Mouse (Mus musculus) heart, embryonic 14.5 days (tissue): ENCODE results near the gene Lsm12. TPM values are rescaled to one million over a fixed set of nuclear protein-coding genes. Genes with fewer than 3 reads are reported as not detected.
A peak's percentile ranks its signal among the peaks of the same experiment; 100 is the strongest.

Experiments
- ATAC-seq: fragments of 200-750 bp; cut with Nextera tagmentation; 2 replicates; pipeline ENCODE4 v1.8.0; 2017; ENCODE audit warnings: low read depth, moderate TSS enrichment; ENCODE audit not compliant: insufficient number of reproducible peaks, insufficient read depth, low FRiP score
- H3K27ac ChIP-seq, 2 experiments: fragments of 200-500 bp in 1 of 2; fragments of 300-500 bp in 1 of 2; sonication (generic) in 1 of 2; replicated peaks in 1 of 2; 2 replicates each; pipeline ENCODE4 v1.5.1; 2012 to 2014; ENCODE audit warnings: low read depth in 2 of 2, low read length in 2 of 2, control low read depth in 1 of 2, mild to moderate bottlenecking in 1 of 2, mixed read lengths in 1 of 2; ENCODE audit not compliant: control insufficient read depth in 1 of 2, insufficient read depth in 1 of 2
- H3K27me3 ChIP-seq: fragments of 300-500 bp; sonication (generic); 2 replicates; pipeline ENCODE4 v1.6.1; 2014; ENCODE audit warnings: mild to moderate bottlenecking, low read length, control low read depth; ENCODE audit not compliant: control insufficient read depth, insufficient read depth
- H3K36me3 ChIP-seq: fragments of 300-500 bp; sonication (generic); 2 replicates; pipeline ENCODE4 v1.6.1; 2014; ENCODE audit warnings: mild to moderate bottlenecking, control low read depth, low read length, mixed read lengths; ENCODE audit not compliant: control insufficient read depth, insufficient read depth
- H3K4me1 ChIP-seq, 2 experiments: fragments of 200-500 bp in 1 of 2; fragments of 300-500 bp in 1 of 2; sonication (generic) in 1 of 2; 2 replicates each; pipeline ENCODE4 v1.6.1; 2012 to 2014; ENCODE audit warnings: low read length in 2 of 2, control low read depth in 1 of 2, mixed read lengths in 1 of 2; ENCODE audit not compliant: control insufficient read depth in 2 of 2, insufficient read depth in 2 of 2
- H3K4me2 ChIP-seq: fragments of 300-500 bp; sonication (generic); 2 replicates; pipeline ENCODE4 v1.6.1; 2014; ENCODE audit warnings: mild to moderate bottlenecking, low read length
- H3K4me3 ChIP-seq, 2 experiments: fragments of 200-500 bp in 1 of 2; fragments of 300-500 bp in 1 of 2; sonication (generic) in 1 of 2; 2 replicates each; pipeline ENCODE4 v1.5.1; 2012 to 2014; ENCODE audit warnings: low read length in 2 of 2, mild to moderate bottlenecking in 2 of 2, control low read depth in 1 of 2, low read depth in 1 of 2, moderate library complexity in 1 of 2; ENCODE audit not compliant: control insufficient read depth in 1 of 2, insufficient read depth in 1 of 2
- H3K9ac ChIP-seq: fragments of 300-500 bp; sonication (generic); 2 replicates; pipeline ENCODE4 v1.6.1; 2014; ENCODE audit warnings: mild to moderate bottlenecking, low read length
- H3K9me3 ChIP-seq: fragments of 300-500 bp; sonication (generic); 2 replicates; pipeline ENCODE4 v1.6.1; 2016; ENCODE audit warnings: low read length, control low read depth; ENCODE audit not compliant: control insufficient read depth
- WGBS: fragments of 180-500 bp; shearing (Covaris S2); extraction: QIAGEN DNeasy Blood & Tissue Kit; methylation state at CpG from one replicate; pipeline ENCODE4 v1.1.7; 2014; 5-methylcytosine and 5-hydroxymethylcytosine counted together
- microRNA-seq: library from miRNA; unstranded; fragments of <30 nt; microRNA quantifications from one replicate; pipeline ENCODE4, GENCODE M21; 2016
- polyA plus RNA-seq: library from polyadenylated mRNA; unstranded; fragments of >200 nt; fragmentation: Nextera tagmentation; extraction: Ambion mirVana; gene quantifications from 2 replicates; pipeline ENCODE4 v1.2.1, GENCODE M21; 2014

Lsm12 gene
- polyA plus RNA-seq, 1 experiment from 2014 or later = 60.3 TPM

- Histone ChIP-seq H3K9ac (0 out of 2 replicates have a peak overlapping the region, but pooled peaks have one; percentile 53), H3K36me3 (no peaks in the 10 kb centered on the region), H3K4me3 (peak overlapping the region; percentile 18 to 24), H3K4me2 (peak overlapping the region; percentile 60), H3K27ac (no peak overlapping the region), H3K4me1 (peaks cover 0 to 3% of the 10 kb centered on the region in 2 experiments; a peak in 1 of 4 replicates), H3K9me3 (no peaks in the 10 kb centered on the region), H3K27me3 (peaks cover 10% of the 10 kb centered on the region)
- WGBS = 1% methylated on average over 18 of the region's 18 CpGs
- no peak for ATAC-seq
These were observed 46.7 kb downstream of the Lsm12 start for GRCm38 (mm10) chr11:102138447-102138740.

GRCm38 (mm10) chr11:102137625-102138446, 47.3 kb downstream of the Lsm12 start:
- 42% methylated on average over 13 of the region's 13 CpGs for WGBS
- ATAC-seq = no peak
- H3K4me2 ChIP-seq = peak overlapping the region; percentile 60
- H3K27ac ChIP-seq = no peak overlapping the region
- peak overlapping the region; percentile 18 to 24 for H3K4me3 ChIP-seq
- peaks cover 0 to 3% of the 10 kb centered on the region in 2 experiments; a peak in 1 of 4 replicates for H3K4me1 ChIP-seq
- no peaks in the 10 kb centered on the region for H3K36me3 ChIP-seq
- 0 out of 2 replicates have a peak overlapping the region, but pooled peaks have one; percentile 53 for H3K9ac ChIP-seq
- H3K27me3 ChIP-seq = peaks cover 8% of the 10 kb centered on the region; the same call in 1 of the 2 replicates
- H3K9me3 ChIP-seq = no peaks in the 10 kb centered on the region

GRCm38 (mm10) chr11:102134516-102134915, 50.6 kb downstream of the Lsm12 start:
- no peak overlapping the region for H3K4me3 ChIP-seq
- no peaks in the 10 kb centered on the region for H3K9me3 ChIP-seq
- H3K27me3 ChIP-seq = peaks cover 8% of the 10 kb centered on the region; the same call in 1 of the 2 replicates
- no peak for ATAC-seq
- peaks cover 0 to 3% of the 10 kb centered on the region in 2 experiments; a peak in 1 of 4 replicates for H3K4me1 ChIP-seq
- no peak overlapping the region for H3K27ac ChIP-seq
- no peaks in the 10 kb centered on the region for H3K36me3 ChIP-seq
- no peak overlapping the region for H3K4me2 ChIP-seq
- no peak overlapping the region for H3K9ac ChIP-seq
- 20% methylated on average over 4 of the region's 4 CpGs for WGBS

GRCm38 (mm10) chr11:102117386-102117785, 67.7 kb downstream of the Lsm12 start:
- WGBS = 72% methylated on average over 6 of the region's 6 CpGs
- Histone ChIP-seq H3K9me3 (no peaks in the 10 kb centered on the region), H3K27me3 (0 out of 2 replicates have a peak, but pooled peaks cover 4% of the 10 kb centered on the region), H3K4me3 (no peak overlapping the region), H3K27ac (no peak overlapping the region), H3K4me2 (no peak overlapping the region), H3K9ac (no peak overlapping the region), H3K36me3 (no peaks in the 10 kb centered on the region), H3K4me1 (no peaks in the 10 kb centered on the region)
- ATAC-seq = no peak

GRCm38 (mm10) chr11:102116241-102116640, 68.9 kb downstream of the Lsm12 start:
- H3K4me2 ChIP-seq = no peak overlapping the region
- no peak overlapping the region for H3K27ac ChIP-seq
- WGBS = 44% methylated on average over 8 of the region's 8 CpGs
- ATAC-seq = no peak
- no peak overlapping the region for H3K4me3 ChIP-seq
- H3K4me1 ChIP-seq = no peaks in the 10 kb centered on the region
- no peak overlapping the region for H3K9ac ChIP-seq
- H3K9me3 ChIP-seq = no peaks in the 10 kb centered on the region
- 0 out of 2 replicates have a peak, but pooled peaks cover 4% of the 10 kb centered on the region for H3K27me3 ChIP-seq
- no peaks in the 10 kb centered on the region for H3K36me3 ChIP-seq

Small RNA genes lying within 50 kb of the gene (microRNA-seq; reads per million reads assigned to microRNA genes)
- gene Mir8101 = 0.84 reads per million

Other genes with a start within 250 kb of the Lsm12 start
- gene Sost, start 218.3 kb downstream of the Lsm12 start, polyA plus RNA-seq = 0.12 and 0.55 TPM in 2 replicates
- not detected in 2 replicates for gene Cfap97d1, start 201.0 kb downstream of the Lsm12 start, polyA plus RNA-seq
- gene Dusp3, start 198.3 kb downstream of the Lsm12 start, polyA plus RNA-seq = 56.4 and 58.9 TPM in 2 replicates
- gene Mpp3, start 156.8 kb downstream of the Lsm12 start, polyA plus RNA-seq = 2.9 and 3.3 TPM in 2 replicates
- 4.2 and 4.8 TPM in 2 replicates for gene Cd300lg, start 143.8 kb downstream of the Lsm12 start, polyA plus RNA-seq
- 6.0 and 6.8 TPM in 2 replicates for gene Mpp2, start 96.8 kb downstream of the Lsm12 start, polyA plus RNA-seq
- not detected in 2 replicates for gene Ppy, start 84.0 kb downstream of the Lsm12 start, polyA plus RNA-seq
- not detected in 2 replicates for gene Pyy, start 77.5 kb downstream of the Lsm12 start, polyA plus RNA-seq
- not detected in 2 replicates for gene Nags, start 39.8 kb downstream of the Lsm12 start, polyA plus RNA-seq
- gene Tmem101, start 28.9 kb downstream of the Lsm12 start, polyA plus RNA-seq = 28.2 and 34.1 TPM in 2 replicates
- 24.8 and 27.8 TPM in 2 replicates for gene G6pc3, start 4.3 kb upstream of the Lsm12 start, polyA plus RNA-seq
- gene Hdac5, start 44.9 kb upstream of the Lsm12 start, polyA plus RNA-seq = 52.1 and 54.5 TPM in 2 replicates
- gene BC030867, start 63.6 kb upstream of the Lsm12 start, polyA plus RNA-seq = 8.7 and 10.3 TPM in 2 replicates
- 0.09 and 0.11 TPM in 2 replicates for gene Asb16, start 83.4 kb upstream of the Lsm12 start, polyA plus RNA-seq
- gene Tmub2, start 99.6 kb upstream of the Lsm12 start, polyA plus RNA-seq = 39.1 and 46.5 TPM in 2 replicates
- gene Atxn7l3, start 111.3 kb upstream of the Lsm12 start, polyA plus RNA-seq = 7.0 and 10.6 TPM in 2 replicates
- gene Ubtf, start 134.4 kb upstream of the Lsm12 start, polyA plus RNA-seq = 50.2 and 53.6 TPM in 2 replicates
- 5.6 and 11.8 TPM in 2 replicates for gene Slc4a1, start 180.9 kb upstream of the Lsm12 start, polyA plus RNA-seq
- gene Rundc3a, start 208.1 kb upstream of the Lsm12 start, polyA plus RNA-seq = 0.81 and 1.2 TPM in 2 replicates
- 266 and 295 TPM in 2 replicates for gene Slc25a39, start 222.7 kb upstream of the Lsm12 start, polyA plus RNA-seq
- gene Grn, start 245.0 kb upstream of the Lsm12 start, polyA plus RNA-seq = 182 and 190 TPM in 2 replicates